Mouse (Mus musculus) embryo, embryonic 10.5 days (tissue): Measurements from ENCODE around the gene Slc24a3.

Source experiments
- DNase-seq: peaks from one replicate; pipeline ENCODE4 v3.0.0-alpha.2; 2015; ENCODE audit warnings: low spot score

Gene Slc24a3

GRCm38 (mm10) chr2:145631799-145632174 is 464.2 kb downstream of the Slc24a3 start:
- no peak for DNase-seq

DNA sequence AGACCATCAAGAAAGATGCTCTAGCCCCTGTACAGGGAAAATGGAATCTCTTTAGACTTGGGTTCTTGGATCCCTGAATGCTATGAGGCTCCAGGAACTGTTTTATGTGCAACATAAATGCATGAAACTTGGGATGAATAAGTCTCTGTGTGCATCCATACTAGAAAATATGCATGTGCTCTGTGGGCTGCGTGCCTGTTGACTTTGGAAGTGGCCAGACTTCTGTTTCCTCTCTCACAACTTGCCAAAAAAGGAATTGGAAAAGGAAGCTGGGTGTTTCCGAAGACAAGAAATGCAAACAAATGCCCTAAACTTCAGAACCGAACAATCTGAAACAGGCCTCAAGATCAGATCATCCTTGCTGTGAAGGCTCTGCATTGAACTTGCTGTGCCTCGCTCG is 466.3 kb downstream of the Slc24a3 start:
- DNase-seq: no peak

DNA sequence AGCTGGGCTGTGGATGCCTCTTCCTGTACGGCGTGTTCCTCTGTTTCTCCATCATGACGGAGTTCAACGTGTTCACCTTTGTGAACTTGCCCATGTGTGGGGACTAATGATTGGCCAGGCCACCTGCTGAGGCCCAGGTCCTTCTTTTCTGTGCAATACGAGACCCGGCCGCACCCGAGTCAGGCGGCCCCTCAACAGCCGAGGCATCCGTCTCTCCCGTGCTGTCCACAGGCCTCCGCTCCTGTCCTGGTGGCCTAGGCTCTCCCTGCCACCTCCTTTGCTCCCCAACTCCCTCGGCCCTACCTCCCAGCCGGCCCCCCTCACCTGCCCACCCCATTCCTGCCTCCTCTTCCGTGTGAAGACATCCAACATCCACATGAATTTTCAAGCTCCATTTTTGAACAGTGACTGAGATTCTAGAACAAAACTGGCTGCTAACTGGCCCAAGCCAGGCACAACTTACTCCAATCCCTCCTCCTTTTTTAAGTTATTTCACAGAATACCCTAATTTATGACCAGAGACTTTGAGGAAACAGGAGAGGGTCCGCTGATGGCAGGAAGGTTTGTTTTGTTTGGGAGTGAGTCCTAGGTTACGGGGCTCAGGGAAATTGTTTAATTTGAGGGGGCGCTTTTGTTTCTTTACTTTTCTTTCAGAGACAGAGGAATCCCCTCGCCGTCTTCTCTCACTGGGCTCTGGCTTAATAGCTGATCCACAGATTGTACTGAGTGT is 472.9 kb downstream of the Slc24a3 start:
- no peak for DNase-seq

DNA sequence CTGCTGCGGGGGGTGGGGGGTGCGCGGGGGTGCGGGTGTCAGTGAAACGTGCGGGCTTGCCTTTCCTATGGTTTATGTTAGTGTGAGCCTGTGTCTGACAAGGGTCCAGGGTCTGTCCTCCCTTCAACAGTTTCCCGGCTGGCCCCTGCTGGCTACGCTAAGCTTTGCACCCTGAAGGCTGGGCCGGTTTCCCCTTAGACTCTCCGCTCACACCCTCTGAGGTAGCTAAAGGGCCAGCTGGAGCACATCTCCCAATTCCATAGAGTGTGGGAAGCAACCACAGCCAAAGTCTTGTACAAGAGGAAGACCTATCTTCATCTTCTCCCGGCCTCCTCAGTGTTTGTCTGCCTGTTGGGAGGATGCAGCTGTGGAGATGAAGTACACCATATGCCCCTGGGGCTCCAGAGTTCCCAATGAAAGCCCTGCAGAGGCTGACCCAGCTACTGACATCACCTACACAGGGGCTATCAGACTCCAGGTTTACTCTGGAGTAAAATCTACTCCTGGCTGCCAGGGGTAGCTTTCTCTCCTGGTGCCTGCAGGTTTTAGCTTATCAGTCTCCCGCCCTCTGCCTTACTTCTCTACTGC is 487.9 kb downstream of the Slc24a3 start:
- peak; percentile 48 for DNase-seq

GRCm38 (mm10) chr2:145656121-145656520 is 488.6 kb downstream of the Slc24a3 start:
- DNase-seq: no peak

DNA sequence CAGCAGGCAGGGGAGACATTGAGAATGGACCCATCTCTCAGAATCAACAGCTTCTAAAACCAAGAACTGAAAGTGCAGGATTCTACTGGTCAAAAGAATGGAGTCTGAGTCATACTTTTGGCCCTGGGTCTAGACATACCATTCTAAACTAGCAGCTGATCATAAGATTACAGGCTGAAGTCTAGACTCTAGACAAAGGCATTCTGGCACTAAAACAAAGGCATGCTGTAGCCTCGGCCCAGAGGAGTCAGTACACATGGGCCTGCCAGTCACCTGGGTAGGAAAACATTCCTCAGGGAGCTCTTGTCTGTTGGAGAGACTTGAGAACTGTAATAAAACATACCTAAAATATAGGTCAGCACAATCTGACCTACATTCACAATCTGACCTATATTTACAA is 489.2 kb downstream of the Slc24a3 start:
- no peak for DNase-seq

- DNase-seq: no peak
These were observed 493.7 kb downstream of the Slc24a3 start for GRCm38 (mm10) chr2:145661242-145661641.

GRCm38 (mm10) chr2:145663899-145664298 is 496.3 kb downstream of the Slc24a3 start:
- no peak for DNase-seq

DNA sequence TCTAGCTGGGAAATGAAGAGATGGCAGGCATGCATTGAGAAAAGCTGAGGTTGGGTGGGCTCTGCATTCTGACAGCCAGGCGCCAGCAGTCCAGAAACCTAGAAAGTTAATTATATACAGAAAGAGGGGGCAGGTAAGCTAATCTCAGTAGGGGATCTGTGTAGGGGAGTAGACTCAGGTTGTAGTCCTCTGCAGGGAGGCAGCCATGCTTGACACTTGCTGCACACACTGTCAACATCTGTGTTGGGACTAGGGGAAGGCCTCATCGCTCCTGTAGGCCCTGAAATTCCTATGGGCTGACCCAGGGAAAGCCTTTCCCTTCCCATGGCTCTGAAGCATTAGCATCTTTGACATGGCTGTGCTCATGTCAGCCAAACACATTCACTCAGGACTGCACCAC is 496.8 kb downstream of the Slc24a3 start:
- no peak for DNase-seq

GRCm38 (mm10) chr2:145668135-145668534 is 500.6 kb downstream of the Slc24a3 start:
- DNase-seq: no peak

DNA sequence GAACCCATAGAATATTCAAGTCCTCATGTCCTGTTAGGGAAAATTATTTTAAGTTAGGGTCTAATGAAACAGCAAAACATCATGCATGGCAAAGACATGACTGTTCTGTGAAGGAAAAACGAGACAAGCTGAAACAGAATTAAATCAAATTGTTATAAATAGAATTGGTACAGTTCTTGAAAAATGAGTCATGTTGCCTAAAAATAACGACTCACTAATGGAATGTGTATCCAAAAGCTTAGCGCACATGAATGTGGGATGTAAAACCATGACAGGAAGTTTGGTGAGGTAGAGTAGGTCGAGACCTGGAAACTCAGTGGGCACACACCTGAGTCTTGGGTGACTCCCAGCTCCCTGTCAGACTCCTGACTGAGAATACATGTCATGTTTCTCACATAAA is 502.6 kb downstream of the Slc24a3 start:
- no peak for DNase-seq

DNA sequence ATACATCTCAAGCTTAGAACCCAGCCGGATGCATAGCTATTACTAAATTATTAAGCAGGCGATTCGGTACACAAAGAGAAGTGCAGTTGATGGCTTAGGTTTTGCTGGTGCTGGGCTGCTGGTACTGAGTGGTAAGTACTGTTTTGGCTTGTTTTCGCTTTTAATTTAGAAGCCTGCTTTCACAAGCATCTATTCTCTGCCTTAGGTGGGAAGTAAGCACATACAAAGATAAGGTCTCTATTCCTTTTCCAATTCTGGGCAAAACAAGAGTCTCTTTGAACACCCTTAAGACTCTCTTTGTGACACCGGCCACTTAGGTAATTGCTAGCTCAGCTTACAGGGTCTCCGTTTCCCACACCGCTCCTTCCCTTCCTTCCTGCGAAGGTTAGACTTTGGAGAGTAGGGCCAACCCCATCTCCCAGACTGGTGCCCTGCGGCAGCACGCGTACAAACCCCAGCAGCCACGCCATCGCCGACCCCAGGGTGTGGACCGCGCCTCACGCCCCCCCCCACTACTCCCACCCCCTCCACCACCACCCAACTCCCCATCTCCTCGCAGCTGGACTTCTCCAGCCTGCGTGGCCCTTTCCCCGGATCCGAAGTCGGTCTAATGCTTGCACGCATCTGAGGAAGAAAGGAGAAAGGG is 507.1 kb downstream of the Slc24a3 start:
- peak; percentile 60 for DNase-seq

DNA sequence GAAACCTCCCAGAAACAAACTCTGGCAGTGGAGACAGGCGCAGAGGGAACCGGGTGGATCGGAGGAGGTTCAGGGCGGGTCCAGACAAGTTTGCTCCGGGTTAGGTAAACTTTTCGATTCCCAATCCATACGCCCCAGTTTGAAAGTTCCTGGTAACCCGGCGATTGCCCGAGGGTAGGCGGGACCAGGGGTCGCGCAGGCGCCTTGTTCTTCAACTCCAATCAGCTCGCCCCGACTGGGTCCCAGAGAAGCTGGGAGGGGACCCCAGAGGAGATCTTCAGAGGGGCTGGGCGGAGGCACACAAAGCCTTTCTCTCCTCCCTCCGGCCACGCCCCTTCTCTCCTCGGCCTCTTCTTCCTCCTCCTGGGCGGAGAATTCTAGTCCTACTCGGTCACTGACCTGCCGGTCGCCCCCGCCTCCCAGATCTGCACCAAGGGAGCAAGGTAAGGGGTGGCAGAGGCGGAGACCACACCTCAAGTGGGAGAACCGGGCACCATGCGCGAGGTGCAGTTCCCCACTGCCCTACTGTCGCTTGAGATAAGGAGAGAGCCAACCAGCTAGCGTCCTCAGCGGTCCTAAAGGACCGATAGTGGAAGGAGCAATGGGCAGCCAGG is 507.7 kb downstream of the Slc24a3 start, which contains the start of gene Rin2:
Gene Rin2 (plus strand): TSS at position 74 of the 614 bp plus-strand sequence.
- DNase-seq: peak; percentile 92

DNA sequence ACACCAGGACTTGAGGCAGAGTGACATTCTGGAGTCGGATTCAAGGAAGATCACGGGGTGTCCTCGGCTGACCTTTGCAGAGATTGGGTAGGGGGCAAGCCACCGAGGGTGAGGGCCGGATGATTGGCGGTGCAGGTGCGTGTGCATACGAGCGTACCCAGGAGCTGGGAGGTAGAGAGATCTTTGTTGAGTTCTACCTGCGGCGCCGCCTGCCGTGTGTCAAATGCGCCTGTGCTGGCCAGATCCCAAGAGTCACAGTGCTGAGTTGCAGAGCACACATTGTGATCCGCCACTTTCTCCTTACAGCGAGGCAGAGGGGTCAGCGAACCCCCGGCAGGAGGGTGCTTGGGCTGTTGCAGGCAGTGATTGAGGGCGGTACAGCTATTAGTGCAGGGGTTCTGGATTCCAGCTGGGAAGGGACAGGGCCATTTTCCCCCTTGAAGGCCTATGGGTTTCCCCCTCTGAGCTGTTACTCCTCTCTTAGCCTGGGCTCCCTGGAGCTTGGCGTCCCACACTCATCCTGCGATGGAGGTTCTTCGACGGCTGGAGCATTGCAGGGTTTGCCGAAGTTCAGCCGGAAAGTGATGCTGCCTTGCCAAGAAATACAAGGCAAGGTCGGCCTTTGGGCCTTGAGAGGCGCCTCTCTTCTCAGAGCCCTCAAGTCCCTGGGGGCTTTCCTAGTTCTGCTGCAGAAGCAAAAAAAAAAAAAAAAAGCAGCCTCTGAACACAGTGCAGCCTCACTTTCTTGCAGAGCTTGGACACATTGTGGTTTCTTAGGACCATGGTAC is 508.4 kb downstream of the Slc24a3 start:
- peak; percentile 40 for DNase-seq

- peak; percentile 12 for DNase-seq
These were observed 509.0 kb downstream of the Slc24a3 start for GRCm38 (mm10) chr2:145676544-145676925.

DNA sequence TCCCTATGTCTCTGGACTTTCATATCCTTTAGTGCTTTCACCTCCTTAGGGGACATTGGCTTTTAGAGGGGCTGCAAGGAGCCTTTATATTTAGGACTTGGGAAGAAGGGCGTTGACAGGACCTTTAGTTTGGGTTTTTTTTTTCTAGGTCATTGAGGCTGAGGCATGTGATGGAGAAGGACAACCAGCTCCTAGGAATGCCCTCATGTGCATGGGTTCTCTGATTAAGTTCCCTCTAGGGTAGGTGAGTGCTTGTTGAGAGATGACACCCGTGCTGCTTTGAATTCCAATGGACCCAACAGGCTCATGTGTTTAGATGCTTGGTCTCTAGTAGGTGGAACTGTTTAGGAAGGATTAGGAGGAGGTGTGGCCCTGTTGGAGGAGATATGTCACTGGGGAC is 509.4 kb downstream of the Slc24a3 start:
- DNase-seq: no peak

DNA sequence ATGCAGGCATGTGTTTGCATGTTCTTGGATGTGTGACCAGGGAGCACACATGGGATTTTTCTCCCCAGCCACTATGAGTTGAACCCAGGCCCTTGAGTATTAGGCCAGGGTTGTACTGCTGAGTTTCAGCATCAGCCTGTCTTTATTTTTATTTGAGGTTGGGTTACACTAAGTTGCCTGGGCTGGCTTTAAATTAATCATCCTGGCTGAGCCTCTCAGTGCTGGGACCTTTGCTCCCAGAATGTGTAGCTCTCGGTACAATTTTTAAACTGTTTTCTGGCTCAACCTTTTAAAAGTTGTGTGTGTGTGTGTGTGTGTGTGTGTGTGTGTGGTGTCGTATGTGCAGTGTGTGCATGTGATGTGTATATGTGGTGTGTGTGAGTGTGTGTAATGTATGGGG is 512.6 kb downstream of the Slc24a3 start:
- no peak for DNase-seq

DNA sequence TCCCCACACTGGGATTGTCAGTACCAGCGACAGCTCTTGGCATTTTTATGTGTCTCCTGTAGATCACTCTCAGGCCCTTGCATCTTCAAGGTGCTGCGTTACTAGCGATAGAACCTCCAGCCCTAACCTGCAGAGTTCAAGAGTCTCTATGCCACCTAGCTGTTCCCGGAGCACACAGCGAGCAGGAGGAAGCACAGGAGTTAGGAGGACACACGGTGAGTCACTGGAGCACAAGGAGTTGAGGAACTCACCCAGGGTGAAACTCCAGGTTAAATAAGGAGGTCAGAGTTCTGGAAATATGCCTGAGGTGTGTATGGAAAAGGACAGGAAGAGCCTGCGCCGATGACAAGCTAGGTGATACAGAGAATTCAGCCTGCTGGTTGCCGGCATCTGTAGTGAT is 513.2 kb downstream of the Slc24a3 start:
- no peak for DNase-seq

GRCm38 (mm10) chr2:145681626-145682025 is 514.1 kb downstream of the Slc24a3 start:
- no peak for DNase-seq

DNA sequence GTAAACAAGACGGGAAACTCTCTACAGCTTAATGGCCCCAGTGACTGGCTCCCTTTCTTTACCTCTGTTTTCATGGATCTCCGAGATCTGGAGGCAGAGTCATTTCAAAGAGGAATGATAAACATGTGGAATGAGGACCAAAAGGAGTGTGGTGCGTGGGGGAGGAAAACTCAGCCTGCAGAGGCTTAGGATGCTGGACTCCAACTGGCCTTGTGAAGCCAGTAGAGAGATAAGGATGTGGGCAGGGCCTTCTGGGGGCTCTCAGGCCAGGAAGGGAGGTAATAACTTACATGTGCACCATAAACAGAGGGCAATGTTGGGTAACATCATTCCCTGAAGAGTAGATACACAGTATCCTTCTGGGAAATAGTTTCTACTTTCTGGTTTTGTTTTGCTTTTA is 515.4 kb downstream of the Slc24a3 start:
- DNase-seq: no peak

- DNase-seq: no peak
These were observed 516.0 kb downstream of the Slc24a3 start for GRCm38 (mm10) chr2:145683536-145683935.

DNA sequence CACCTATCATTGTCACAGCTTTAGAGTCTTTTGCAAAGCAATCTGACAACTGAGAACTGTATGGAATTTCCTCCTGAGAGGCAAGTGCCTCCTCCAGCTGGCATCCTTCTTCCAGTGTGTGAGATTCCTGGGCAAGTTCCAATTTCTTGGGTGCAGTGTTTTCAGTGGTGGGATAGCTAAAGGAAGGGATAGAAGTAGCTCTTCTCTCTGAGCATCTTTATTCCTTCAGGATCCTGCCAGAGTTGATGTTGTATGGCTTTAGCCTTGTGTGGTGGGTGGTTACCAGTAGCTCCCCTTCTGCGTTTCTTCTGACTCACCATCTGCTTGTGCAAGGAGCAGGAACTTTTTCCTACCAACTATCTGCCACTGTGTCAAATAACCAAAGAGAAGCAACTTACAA is 516.6 kb downstream of the Slc24a3 start:
- DNase-seq: no peak
